Mouse (Mus musculus) right cerebral cortex, postnatal 14 days (tissue): ENCODE data around the gene Cdc42bpa.

Experiments used
- DNase-seq: peaks from one replicate; pipeline ENCODE4 v3.0.0; 2022

Gene Cdc42bpa

GRCm38 (mm10) chr1:180170071-180170470 lies 209.8 kb downstream of the Cdc42bpa start:
- DNase-seq = no peak

- DNase-seq = no peak
Observed at GRCm38 (mm10) chr1:180171883-180172282, 211.6 kb downstream of the Cdc42bpa start.

DNA sequence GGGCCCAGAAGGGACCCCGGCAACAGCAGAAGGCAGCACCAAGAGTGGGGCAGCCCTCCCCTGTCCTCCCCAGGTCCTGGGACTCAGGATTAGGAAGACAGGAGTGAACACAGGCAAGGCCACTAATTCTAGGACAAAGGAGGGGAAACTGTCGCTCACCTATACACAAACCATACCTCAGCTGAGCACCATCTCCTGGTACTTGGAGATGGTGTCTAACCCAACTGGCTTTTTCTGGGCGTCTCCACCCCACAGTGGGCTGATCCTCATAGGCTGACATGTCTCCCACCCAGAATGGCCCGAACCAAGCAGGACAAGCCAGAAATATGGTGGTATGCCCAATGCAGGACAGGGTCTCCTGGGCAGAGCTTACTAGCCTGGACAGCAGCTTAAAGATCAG lies 212.3 kb downstream of the Cdc42bpa start:
- no peak for DNase-seq

DNA sequence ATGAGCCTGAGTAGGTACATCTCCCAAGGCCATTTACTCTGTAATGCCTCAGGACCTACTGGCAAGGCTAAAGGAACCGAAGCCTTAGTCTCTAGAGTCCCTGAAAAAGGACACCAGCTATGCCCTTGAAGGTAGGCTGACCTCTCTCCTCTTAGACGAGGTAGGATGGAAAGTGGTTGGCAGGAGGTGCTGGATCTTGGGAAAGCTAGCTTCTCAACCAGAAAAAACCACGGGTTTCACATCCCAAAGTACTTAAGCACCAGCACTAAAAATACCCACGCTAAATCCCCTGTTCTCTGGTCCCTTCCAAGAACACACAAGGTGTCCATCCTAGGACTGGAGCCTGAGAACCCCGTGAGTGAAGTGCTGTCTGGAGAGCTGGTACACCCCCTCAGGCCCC lies 212.7 kb downstream of the Cdc42bpa start:
- no peak for DNase-seq

GRCm38 (mm10) chr1:180174718-180175117 lies 214.4 kb downstream of the Cdc42bpa start:
- no peak for DNase-seq

GRCm38 (mm10) chr1:180175167-180175566 lies 214.9 kb downstream of the Cdc42bpa start:
- no peak for DNase-seq

GRCm38 (mm10) chr1:180175635-180176034 lies 215.4 kb downstream of the Cdc42bpa start:
- DNase-seq = no peak

DNA sequence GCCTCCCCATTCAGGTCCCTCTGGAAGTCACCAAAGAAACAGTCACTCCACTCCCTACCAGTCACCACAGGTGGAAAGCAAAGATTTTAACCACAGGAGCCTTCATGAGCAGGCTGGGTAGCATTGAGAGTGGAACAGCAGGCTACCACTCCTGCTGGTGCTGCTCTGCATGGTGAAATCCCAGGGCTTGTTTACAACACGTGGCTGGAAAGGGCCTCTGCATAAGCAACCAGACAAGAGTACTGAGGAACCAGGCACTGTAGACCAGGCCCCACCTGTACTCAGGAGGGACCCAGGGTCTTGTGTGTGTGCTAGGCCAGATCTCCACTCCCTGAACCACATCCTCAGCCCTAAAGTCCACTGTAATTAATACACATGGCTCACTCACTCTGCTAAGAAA lies 216.5 kb downstream of the Cdc42bpa start:
- no peak for DNase-seq

DNA sequence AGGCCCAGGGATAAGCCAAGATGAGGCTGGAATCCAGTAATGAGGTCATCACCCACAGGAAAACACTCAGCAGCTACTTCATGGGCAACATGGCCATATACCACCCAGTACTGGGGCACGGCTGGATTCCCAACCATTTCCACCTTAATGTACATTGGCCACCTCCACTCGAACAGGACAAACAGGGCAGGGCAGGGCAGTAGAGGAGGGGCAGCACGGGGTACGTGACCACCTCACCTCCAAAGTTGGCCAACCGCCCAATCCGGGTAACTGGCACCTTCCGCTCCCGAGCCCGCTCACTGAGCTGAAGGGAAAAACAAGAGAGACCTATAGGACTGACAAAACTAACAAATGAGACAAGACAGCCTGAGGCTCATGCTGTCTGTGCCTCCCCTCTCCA lies 218.1 kb downstream of the Cdc42bpa start:
- no peak for DNase-seq

DNA sequence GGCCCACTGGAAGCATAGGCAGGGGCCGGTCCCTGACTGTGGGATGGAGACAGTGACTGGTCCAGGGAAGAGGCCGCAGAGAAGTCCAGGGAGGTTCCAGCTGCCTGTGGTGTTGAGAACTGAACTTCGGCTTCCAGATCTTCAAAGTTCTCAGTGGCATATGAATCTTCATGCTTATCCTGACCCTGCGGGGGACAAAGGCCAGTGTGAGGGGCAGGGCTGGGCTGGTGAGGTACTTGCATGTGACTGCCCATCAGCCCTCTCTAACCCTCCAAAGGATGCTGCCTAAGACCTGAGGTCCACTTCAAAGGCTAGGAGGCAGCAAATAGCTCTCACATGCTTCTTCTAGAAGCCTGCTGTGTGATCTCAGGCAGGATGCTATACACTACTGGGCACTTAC lies 218.8 kb downstream of the Cdc42bpa start:
- DNase-seq = no peak

DNA sequence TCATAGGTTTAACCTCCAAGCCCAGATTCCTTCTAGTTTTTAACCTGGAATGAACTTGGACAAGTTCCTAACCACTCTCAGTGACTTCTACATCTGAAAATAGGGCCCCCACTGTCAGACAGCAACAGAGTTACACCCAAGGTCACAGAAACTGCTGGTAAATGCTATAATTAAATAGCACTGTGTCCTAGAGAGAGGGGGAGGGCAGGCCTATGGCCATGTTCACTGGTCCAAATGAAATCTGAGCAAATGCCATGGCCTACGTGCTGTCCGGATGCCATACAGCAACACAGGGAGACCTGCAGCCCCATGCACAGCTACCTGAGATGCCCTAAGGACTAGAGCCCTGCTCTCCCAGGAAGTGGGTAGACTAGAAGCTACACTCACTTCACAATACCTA lies 219.6 kb downstream of the Cdc42bpa start:
- DNase-seq = no peak

- no peak for DNase-seq
Observed at GRCm38 (mm10) chr1:180181304-180181965, 221.2 kb downstream of the Cdc42bpa start.

- no peak for DNase-seq
Observed at GRCm38 (mm10) chr1:180181966-180182319, 221.7 kb downstream of the Cdc42bpa start.

- no peak for DNase-seq
Observed at GRCm38 (mm10) chr1:180182731-180183130, 222.5 kb downstream of the Cdc42bpa start.

- no peak for DNase-seq
Observed at GRCm38 (mm10) chr1:180183525-180184159, 223.4 kb downstream of the Cdc42bpa start.

GRCm38 (mm10) chr1:180184768-180185167 lies 224.5 kb downstream of the Cdc42bpa start:
- no peak for DNase-seq

- no peak for DNase-seq
Observed at GRCm38 (mm10) chr1:180185877-180186276, 225.6 kb downstream of the Cdc42bpa start.

GRCm38 (mm10) chr1:180186371-180186770 lies 226.1 kb downstream of the Cdc42bpa start:
- DNase-seq = no peak

DNA sequence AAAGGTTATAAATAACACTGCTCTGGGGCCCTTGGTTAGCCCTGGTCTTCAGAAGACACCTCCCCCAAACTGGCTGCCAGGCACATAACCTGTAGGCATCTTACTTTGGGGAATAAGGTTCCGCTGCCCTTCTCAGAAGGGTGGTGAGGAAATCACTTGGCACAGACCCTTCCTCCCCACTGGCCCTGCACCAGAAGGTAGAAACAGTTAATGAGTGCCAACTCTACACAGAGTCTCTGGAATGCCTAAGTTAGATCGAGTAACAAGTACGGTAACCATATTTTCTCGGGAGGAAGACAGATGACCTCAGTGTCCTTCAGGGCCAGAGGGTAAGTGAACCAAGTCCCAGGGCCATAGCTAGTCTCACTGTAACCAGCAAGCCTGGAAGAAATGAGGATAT lies 228.7 kb downstream of the Cdc42bpa start:
- no peak for DNase-seq

DNA sequence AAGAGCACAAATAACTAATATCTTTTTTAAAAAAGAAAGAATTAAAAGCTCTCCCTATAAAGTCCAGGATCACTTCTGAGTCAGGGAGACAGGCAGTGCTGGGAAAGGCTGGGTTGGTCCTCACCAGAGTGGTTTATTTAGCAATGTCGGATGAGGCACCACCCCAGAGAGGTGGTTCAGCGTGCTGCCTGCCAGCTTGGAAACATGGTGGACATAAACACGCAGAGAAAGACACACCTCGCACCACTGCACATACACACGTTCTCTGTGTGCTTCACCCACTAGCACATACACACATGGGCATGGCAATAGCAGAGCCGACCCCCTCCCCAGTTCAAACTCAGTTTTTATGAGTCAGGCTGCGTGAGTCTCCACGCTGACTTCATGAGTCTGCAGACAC lies 230.8 kb downstream of the Cdc42bpa start:
- no peak for DNase-seq

DNA sequence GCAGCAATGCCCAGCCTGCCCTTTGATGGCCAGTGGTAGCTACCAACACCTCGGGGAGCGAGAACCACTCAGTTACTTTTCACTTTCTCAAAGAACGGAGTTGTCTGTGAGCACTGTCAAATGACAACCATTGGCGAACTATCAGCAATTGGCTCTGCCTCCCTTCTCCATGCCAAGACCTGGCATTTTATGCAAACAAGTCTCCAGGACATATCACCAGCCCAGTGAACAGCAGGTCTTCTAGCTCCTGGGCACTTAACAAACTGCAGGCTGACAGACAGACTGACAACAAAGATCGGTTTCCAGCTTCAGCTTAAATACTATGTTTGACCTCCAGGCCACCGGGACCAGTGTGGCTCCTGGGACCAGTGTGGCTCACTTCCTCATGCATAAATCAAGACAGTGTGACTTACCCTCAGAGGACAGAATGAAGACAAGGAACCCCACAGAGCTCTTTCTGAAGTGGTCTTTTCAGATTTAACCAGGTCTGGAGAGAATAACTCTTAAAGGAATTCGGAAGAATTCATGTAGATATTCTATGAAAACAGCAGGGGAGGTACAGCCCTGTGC lies 231.5 kb downstream of the Cdc42bpa start:
- no peak for DNase-seq

DNA sequence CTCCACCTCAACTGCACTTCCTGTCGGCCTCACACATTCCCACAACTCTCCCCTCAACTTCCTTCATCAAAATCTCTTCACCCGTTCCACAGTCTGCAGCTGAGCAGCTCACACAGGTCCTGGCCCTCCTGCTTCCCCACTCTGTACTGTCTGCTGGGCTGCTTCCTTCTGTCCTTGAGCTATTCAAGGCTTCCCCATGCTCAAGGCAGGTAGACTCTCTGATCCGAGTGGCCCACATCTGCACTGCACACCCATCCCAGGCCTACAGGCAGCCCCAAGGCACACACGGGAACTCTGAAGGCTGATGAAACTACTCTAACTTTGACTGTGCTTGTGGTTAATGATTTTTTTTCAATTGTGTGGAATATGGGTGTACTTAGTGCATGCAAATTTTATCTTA lies 232.6 kb downstream of the Cdc42bpa start:
- DNase-seq = no peak

DNA sequence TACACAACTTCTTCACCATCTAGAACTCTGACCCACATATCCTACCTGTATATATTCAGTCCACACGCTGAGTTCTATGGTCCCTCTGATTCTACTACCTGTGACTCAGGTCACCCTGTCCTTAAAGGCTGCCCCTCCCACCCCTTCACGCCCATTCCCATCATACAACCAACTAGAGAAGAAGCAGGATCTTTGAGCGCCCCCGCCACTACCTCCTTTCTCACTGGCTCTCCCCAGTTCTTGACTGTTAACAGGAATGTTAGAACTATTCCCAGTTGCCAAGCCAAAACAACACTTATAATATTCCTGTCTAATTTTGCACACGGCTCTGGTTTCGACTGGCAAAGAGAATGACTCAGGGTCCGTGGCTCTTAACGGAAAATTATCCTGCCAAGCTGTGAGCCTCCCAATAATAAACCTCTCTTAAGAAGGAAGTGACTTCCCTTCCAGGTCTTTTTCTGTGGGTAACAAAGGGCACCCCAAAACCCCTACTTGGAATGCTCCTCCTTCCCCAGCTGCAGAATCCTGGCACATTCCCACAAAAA lies 233.2 kb downstream of the Cdc42bpa start:
- DNase-seq = no peak

DNA sequence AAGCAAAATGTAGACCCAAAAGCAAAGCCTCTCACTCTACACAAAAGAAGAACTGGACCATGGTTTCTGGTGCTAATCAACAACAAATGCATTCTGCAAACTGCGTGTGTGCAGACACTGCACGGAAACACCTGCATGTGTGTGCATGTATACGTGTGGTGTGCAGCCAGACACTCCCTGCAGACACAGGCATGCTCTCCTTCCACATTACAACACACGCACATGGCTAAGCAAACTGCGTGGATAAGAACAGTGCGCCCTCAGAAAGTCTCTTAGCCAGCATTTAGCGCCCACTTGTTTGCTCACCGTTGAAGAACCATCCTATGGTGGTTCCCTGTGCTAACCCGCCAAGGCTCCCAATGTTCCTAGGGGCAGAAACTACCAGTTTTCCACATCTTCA lies 233.8 kb downstream of the Cdc42bpa start:
- DNase-seq = no peak
